Comparison of ENCODE assay signal across 10 mouse cellular contexts in the genomic region with DNA sequence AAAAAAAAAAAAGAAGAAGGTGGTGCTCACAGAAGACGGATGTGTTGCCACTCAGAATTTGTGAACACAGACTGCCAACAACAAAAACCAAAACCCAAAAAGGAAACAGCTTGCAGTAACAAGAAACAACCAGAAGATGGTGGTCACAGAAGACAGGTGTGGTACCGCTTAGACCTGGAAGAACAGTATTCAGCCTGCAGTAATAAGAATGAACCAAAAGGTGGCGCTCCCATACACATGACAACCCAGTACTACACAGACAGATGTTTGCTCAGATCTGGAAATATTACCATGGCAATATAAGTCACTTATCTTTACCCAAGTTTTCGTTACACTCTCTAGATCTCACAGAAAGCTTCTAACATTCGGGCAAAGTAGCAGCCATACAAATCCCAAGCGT. TPM values are rescaled to one million over a fixed set of nuclear protein-coding genes. Genes with fewer than 3 reads are reported as not detected.
DNase-seq lines count a peak whose midpoint lies in the region; ATAC-seq and TF ChIP-seq lines count a peak whose summit lies in the region.
"Had no signal": no experiment of that assay in that cellular context is flagged by ENCODE, and none has a peak within 500 bp of the region (broad histone marks: within the 10 kb centered on the region; RNA-seq: fewer than 3 reads in every experiment).

No protein-coding gene starts in this region.

- dilution Hi-C loops in CH12.LX (cut with MboI; ENCODE audit: extremely low pct_ligation_motif_present, extremely low pct_unique_long_range_greater_than_20kb, low sequenced_read_pairs), result no loop called here

- H3K27ac ChIP-seq in forebrain, postnatal 0 days (ENCODE audit: low read depth, low read length), result no peak overlapping the region
- no peak overlapping the region for H3K27ac ChIP-seq in forebrain, embryonic 16.5 days (ENCODE audit: low read length)
- no peak overlapping the region for H3K27ac ChIP-seq in CH12.LX (ENCODE audit: insufficient read depth, low read depth)
- H3K27ac ChIP-seq in cortical plate, adult 2 months (ENCODE audit: insufficient read depth, low read length), result no peak overlapping the region
- no peak overlapping the region for H3K27ac ChIP-seq in layer of hippocampus, adult 2 months
- H3K27ac ChIP-seq in forebrain, embryonic 10.5 days, result no peak overlapping the region

- peak; percentile 42 for DNase-seq in forebrain, postnatal 0 days
- peak; percentile 76 for DNase-seq in CH12.LX (ENCODE audit: extremely low read depth)
- peak; percentile 12 to 14 for DNase-seq in layer of hippocampus, adult 2 months (ENCODE audit: low spot score in 2 of 2)
- DNase-seq in retina, postnatal 1 day, result peak; percentile 49
- DNase-seq in forebrain, embryonic 10.5 days (ENCODE audit: extremely low spot score, low spot score), result no peak

- TF ChIP-seq EP300 in CH12.LX (IDR thresholded peaks at IDR 0.05; ENCODE audit: low read length), result no peak

- H3K4me3 ChIP-seq in forebrain, postnatal 0 days (ENCODE audit: low read depth, low read length), result no peak overlapping the region
- H3K4me3 ChIP-seq in forebrain, embryonic 16.5 days (replicated peaks; ENCODE audit: low read length), result no peak overlapping the region
- no peak overlapping the region for H3K4me3 ChIP-seq in CH12.LX (replicated peaks in 1 of 3; ENCODE audit: low read depth in 2 of 3, low read length in 2 of 3, poor library complexity in 1 of 3)
- no peak overlapping the region for H3K4me3 ChIP-seq in cortical plate, adult 2 months (ENCODE audit: insufficient read depth, low read length)
- H3K4me3 ChIP-seq in layer of hippocampus, adult 2 months, result no peak overlapping the region
- H3K4me3 ChIP-seq in forebrain, embryonic 10.5 days, result no peak overlapping the region

- TF ChIP-seq RAD21 in CH12.LX (IDR thresholded peaks at IDR 0.05; ENCODE audit: low read depth, low read length), result peak; percentile 58

- no peaks in the 10 kb centered on the region for H3K9me3 ChIP-seq in forebrain, postnatal 0 days (ENCODE audit: low read length)
- no peaks in the 10 kb centered on the region for H3K9me3 ChIP-seq in forebrain, embryonic 16.5 days (ENCODE audit: control insufficient read depth, low read length)
- no peaks in the 10 kb centered on the region for H3K9me3 ChIP-seq in CH12.LX (replicated peaks; ENCODE audit: low read length)
- no peaks in the 10 kb centered on the region for H3K9me3 ChIP-seq in forebrain, embryonic 10.5 days

- no peaks in the 10 kb centered on the region for H3K79me2 ChIP-seq in CH12.LX (replicated peaks; ENCODE audit: control insufficient read depth, extremely low read depth, insufficient read depth, poor library complexity, severe bottlenecking)

- H3K4me1 ChIP-seq in forebrain, postnatal 0 days (ENCODE audit: insufficient read depth), result no peaks in the 10 kb centered on the region
- no peaks in the 10 kb centered on the region for H3K4me1 ChIP-seq in forebrain, embryonic 16.5 days (replicated peaks; ENCODE audit: control insufficient read depth, insufficient read depth, low read length)
- H3K4me1 ChIP-seq in CH12.LX (ENCODE audit: control insufficient read depth in 1 of 2, insufficient read depth in 2 of 2), result no peaks in the 10 kb centered on the region
- no peaks in the 10 kb centered on the region for H3K4me1 ChIP-seq in cortical plate, adult 2 months (ENCODE audit: control insufficient read depth, insufficient read depth, low read length)
- no peaks in the 10 kb centered on the region for H3K4me1 ChIP-seq in forebrain, embryonic 10.5 days

- in situ Hi-C loops in CH12.LX (cut with MboI; ENCODE audit: low pct_ligation_motif_present, low pct_unique_long_range_greater_than_20kb, low sequenced_read_pairs), result no loop called here

- H3K9ac ChIP-seq in forebrain, postnatal 0 days, result no peak overlapping the region
- no peak overlapping the region for H3K9ac ChIP-seq in forebrain, embryonic 16.5 days (replicated peaks; ENCODE audit: low read depth, low read length)
- no peak overlapping the region for H3K9ac ChIP-seq in CH12.LX (ENCODE audit: insufficient read depth, low read depth)

- TF ChIP-seq POLR2A in CH12.LX (IDR thresholded peaks at IDR 0.05; ENCODE audit: low read depth, low read length), result no peak
- TF ChIP-seq POLR2A in cortical plate, adult 2 months (IDR thresholded peaks at IDR 0.05; ENCODE audit: extremely low read depth, insufficient read depth, low read length), result no peak

- H3K36me3 ChIP-seq in forebrain, postnatal 0 days (ENCODE audit: insufficient read depth), result no peaks in the 10 kb centered on the region
- no peaks in the 10 kb centered on the region for H3K36me3 ChIP-seq in forebrain, embryonic 16.5 days (ENCODE audit: control insufficient read depth, insufficient read depth)
- no peaks in the 10 kb centered on the region for H3K36me3 ChIP-seq in CH12.LX (replicated peaks in 1 of 2; ENCODE audit: control insufficient read depth in 1 of 2, insufficient read depth in 1 of 2, low read length in 1 of 2)
- no peaks in the 10 kb centered on the region for H3K36me3 ChIP-seq in forebrain, embryonic 10.5 days (replicated peaks)

- H3K27me3 ChIP-seq in forebrain, postnatal 0 days (ENCODE audit: insufficient read depth, low read length), result no peaks in the 10 kb centered on the region
- H3K27me3 ChIP-seq in forebrain, embryonic 16.5 days (replicated peaks; ENCODE audit: control insufficient read depth, insufficient read depth, low read length), result no peaks in the 10 kb centered on the region
- H3K27me3 ChIP-seq in CH12.LX (replicated peaks), result no peaks in the 10 kb centered on the region
- no peaks in the 10 kb centered on the region for H3K27me3 ChIP-seq in forebrain, embryonic 10.5 days (ENCODE audit: poor library complexity, severe bottlenecking)

- no peak overlapping the region for H3K4me2 ChIP-seq in forebrain, postnatal 0 days (ENCODE audit: low read depth)
- H3K4me2 ChIP-seq in forebrain, embryonic 16.5 days (ENCODE audit: low read length), result no peak overlapping the region
- H3K4me2 ChIP-seq in CH12.LX (ENCODE audit: insufficient read depth, low read depth, poor library complexity, severe bottlenecking), result no peak overlapping the region

- peak; percentile 70 for TF ChIP-seq CTCF in forebrain, postnatal 0 days (IDR thresholded peaks at IDR 0.05; ENCODE audit: low read depth)
- peak; percentile 79 to 95 for TF ChIP-seq CTCF in CH12.LX (conservative IDR thresholded peaks at IDR 0.05 in 1 of 2, IDR thresholded peaks at IDR 0.05 in 1 of 2; ENCODE audit: low read depth in 2 of 2, low read length in 2 of 2)
- TF ChIP-seq CTCF in cortical plate, adult 2 months (IDR thresholded peaks at IDR 0.05; ENCODE audit: extremely low read depth, insufficient read depth, low read length), result peak; percentile 44
- peak; percentile 79 for TF ChIP-seq CTCF in layer of hippocampus, adult 2 months (conservative IDR thresholded peaks at IDR 0.05)

- ATAC-seq in forebrain, postnatal 0 days, result peak; percentile 78
- ATAC-seq in forebrain, embryonic 16.5 days, result no peak
- ATAC-seq in erythroid progenitor cell, adult 5-6 weeks (replicated peaks; ENCODE audit: low FRiP score, poor library complexity, severe bottlenecking), result no peak

- WGBS in forebrain, postnatal 0 days, result 48% methylated on average over 6 of the region's 6 CpGs
- WGBS in forebrain, embryonic 16.5 days, result 52% methylated on average over 6 of the region's 6 CpGs
- WGBS in forebrain, embryonic 10.5 days, result 47% methylated on average over 6 of the region's 6 CpGs

TF ChIP-seq in CH12.LX, 34 proteins besides CTCF, POLR2A, EP300 and RAD21:
- no peak for TF ChIP-seq ETS1 (conservative IDR thresholded peaks at IDR 0.05; ENCODE audit: low read depth, low read length)
- TF ChIP-seq SMC3 (IDR thresholded peaks at IDR 0.05; ENCODE audit: low read depth, low read length), result peak; percentile 63

RNA-seq across cellular contexts. Expression of a gene that starts 17.1 kb away (rescaled TPM):
- total RNA-seq in forebrain, postnatal 0 days (2014; rRNA removed), result not detected in 2 replicates
- polyA plus RNA-seq in forebrain, postnatal 0 days (2015; fragmentation: Nextera tagmentation; extraction: Ambion mirVana), result not detected in 2 replicates
- polyA plus RNA-seq in forebrain, embryonic 16.5 days (2015; fragmentation: Nextera tagmentation; extraction: Ambion mirVana), result not detected in 2 replicates
- not detected in 2 replicates for total RNA-seq in CH12.LX (2012; rRNA removed)
- not detected in 2 replicates for total RNA-seq in CH12.LX (2014; rRNA removed)
- not detected in 2 replicates for polyA plus RNA-seq in CH12.LX (2012; ENCODE audit: insufficient read length, low read depth)
- polyA plus RNA-seq in cortical plate, adult 2 months (2012; rRNA removed), result not detected in 2 replicates
- not detected for total RNA-seq in layer of hippocampus, adult 2 months (2021)
- total RNA-seq in erythroid progenitor cell, adult 5-6 weeks (2015; ENCODE audit: low replicate concordance), result not detected in 2 replicates
- total RNA-seq in erythroid progenitor cell, adult 5-6 weeks (2017; ENCODE audit: low replicate concordance), result not detected in 2 replicates
- polyA plus RNA-seq in forebrain, embryonic 10.5 days (2016; fragmentation: Nextera tagmentation; extraction: Ambion mirVana), result not detected in 2 replicates
- total RNA-seq: adrenal gland, postnatal 36 days had no signal
- polyA plus RNA-seq: neural tube, embryonic 11.5 days had no signal

RNA-seq across cellular contexts. Expression of a gene that starts 32.7 kb away (rescaled TPM):
- not detected in 2 replicates for total RNA-seq in forebrain, postnatal 0 days (2014; rRNA removed)
- polyA plus RNA-seq in forebrain, postnatal 0 days (2015; fragmentation: Nextera tagmentation; extraction: Ambion mirVana), result not detected in 2 replicates
- not detected in 2 replicates for polyA plus RNA-seq in forebrain, embryonic 16.5 days (2015; fragmentation: Nextera tagmentation; extraction: Ambion mirVana)
- total RNA-seq in CH12.LX (2012; rRNA removed) (not detected in 2 replicates), CH12.LX (2014; rRNA removed) (not detected in 2 replicates)
- not detected in 2 replicates for polyA plus RNA-seq in CH12.LX (2012; ENCODE audit: insufficient read length, low read depth)
- not detected in 2 replicates for polyA plus RNA-seq in cortical plate, adult 2 months (2012; rRNA removed)
- total RNA-seq in layer of hippocampus, adult 2 months (2021), result not detected
- total RNA-seq in erythroid progenitor cell, adult 5-6 weeks (2015; ENCODE audit: low replicate concordance), result not detected in 2 replicates
- not detected in 2 replicates for total RNA-seq in erythroid progenitor cell, adult 5-6 weeks (2017; ENCODE audit: low replicate concordance)
- not detected in 2 replicates for polyA plus RNA-seq in forebrain, embryonic 10.5 days (2016; fragmentation: Nextera tagmentation; extraction: Ambion mirVana)
- total RNA-seq: adrenal gland, postnatal 36 days had no signal
- polyA plus RNA-seq: neural tube, embryonic 11.5 days had no signal

RNA-seq across cellular contexts. Expression of a gene that starts 48.0 kb away (rescaled TPM):
- total RNA-seq in forebrain, postnatal 0 days (2014; rRNA removed), result not detected in 2 replicates
- not detected in 2 replicates for polyA plus RNA-seq in forebrain, postnatal 0 days (2015; fragmentation: Nextera tagmentation; extraction: Ambion mirVana)
- polyA plus RNA-seq in forebrain, embryonic 16.5 days (2015; fragmentation: Nextera tagmentation; extraction: Ambion mirVana), result not detected in 2 replicates
- total RNA-seq in CH12.LX (2012; rRNA removed) (not detected in 2 replicates), CH12.LX (2014; rRNA removed) (not detected in 2 replicates)
- not detected in 2 replicates for polyA plus RNA-seq in CH12.LX (2012; ENCODE audit: insufficient read length, low read depth)
- polyA plus RNA-seq in cortical plate, adult 2 months (2012; rRNA removed), result not detected in 2 replicates
- not detected for total RNA-seq in layer of hippocampus, adult 2 months (2021)
- total RNA-seq in erythroid progenitor cell, adult 5-6 weeks (2015; ENCODE audit: low replicate concordance), result not detected in 2 replicates
- not detected in 2 replicates for total RNA-seq in erythroid progenitor cell, adult 5-6 weeks (2017; ENCODE audit: low replicate concordance)
- not detected in 2 replicates for polyA plus RNA-seq in forebrain, embryonic 10.5 days (2016; fragmentation: Nextera tagmentation; extraction: Ambion mirVana)
- total RNA-seq: adrenal gland, postnatal 36 days had no signal
- polyA plus RNA-seq: neural tube, embryonic 11.5 days had no signal
